Mouse (Mus musculus): ENCODE data around the gene Emsy.

Gene Emsy

GRCm38 (mm10) chr7:98678441-98678840 lies 21.9 kb upstream of the Emsy start:
- no peak for TF ChIP-seq GATA4 (IDR thresholded peaks at IDR 0.05; ENCODE audit: insufficient replicate concordance, low read length)

- no peak for TF ChIP-seq GATA4 (IDR thresholded peaks at IDR 0.05; ENCODE audit: insufficient replicate concordance, low read length)
Observed at GRCm38 (mm10) chr7:98677511-98677910, 20.9 kb upstream of the Emsy start.

- no peak for TF ChIP-seq GATA4 (IDR thresholded peaks at IDR 0.05; ENCODE audit: insufficient replicate concordance, low read length)
Observed at GRCm38 (mm10) chr7:98674344-98674743, 17.8 kb upstream of the Emsy start.

DNA sequence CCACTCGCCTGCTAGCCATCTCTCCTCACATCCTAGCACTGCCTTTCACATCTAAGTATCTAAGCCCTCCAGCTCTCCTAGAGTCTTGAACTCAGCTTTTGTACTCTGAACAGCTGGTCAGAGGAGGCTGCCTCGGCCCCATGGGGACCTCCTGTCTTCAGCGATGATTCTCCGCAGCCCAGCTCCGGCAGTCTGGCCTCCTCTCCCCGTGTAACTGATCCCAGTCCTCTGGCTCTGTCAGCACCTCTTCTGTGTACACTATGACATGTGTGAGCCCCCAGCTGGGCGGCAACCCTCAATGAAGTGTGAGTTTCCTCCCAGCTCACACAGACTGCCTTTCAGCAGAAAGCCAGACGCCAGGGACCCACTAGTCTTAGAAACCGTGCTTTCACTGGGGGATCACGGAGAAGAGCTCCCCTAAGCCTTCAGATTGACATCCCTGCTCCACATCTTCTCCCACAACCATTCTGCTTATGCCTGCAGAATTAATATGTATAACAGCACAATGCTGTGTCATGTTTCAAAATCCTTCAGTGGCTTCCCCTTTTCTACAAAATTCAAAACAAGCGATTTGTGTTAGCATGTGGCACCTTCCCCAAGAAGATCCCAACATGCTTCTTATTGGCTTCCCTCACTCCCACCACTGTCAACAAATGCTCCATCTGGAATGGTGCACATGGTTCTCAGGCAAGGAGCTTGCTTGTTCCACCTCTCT lies 15.8 kb upstream of the Emsy start:
- TF ChIP-seq GATA4 (IDR thresholded peaks at IDR 0.05; ENCODE audit: insufficient replicate concordance, low read length) = no peak

DNA sequence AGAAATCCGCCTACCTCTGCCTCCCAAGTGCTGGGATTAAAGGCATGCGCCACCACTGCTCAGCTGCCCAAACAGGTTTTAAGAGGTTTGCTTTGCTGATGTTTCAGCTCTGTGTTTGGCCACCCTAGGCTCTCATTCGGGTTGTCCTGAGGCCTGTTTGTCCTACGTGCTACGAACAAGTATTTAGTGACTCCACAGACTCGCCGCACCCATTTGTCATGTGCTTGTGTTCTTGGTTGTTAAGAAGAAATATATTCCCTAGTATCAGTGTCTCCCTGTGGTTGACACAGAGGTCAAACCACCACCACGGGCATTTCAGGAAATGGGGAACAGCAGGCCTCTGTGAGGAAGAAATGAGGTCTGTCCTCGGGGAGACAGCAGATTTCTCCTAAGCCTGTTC lies 14.8 kb upstream of the Emsy start:
- no peak for TF ChIP-seq GATA4 (IDR thresholded peaks at IDR 0.05; ENCODE audit: insufficient replicate concordance, low read length)

DNA sequence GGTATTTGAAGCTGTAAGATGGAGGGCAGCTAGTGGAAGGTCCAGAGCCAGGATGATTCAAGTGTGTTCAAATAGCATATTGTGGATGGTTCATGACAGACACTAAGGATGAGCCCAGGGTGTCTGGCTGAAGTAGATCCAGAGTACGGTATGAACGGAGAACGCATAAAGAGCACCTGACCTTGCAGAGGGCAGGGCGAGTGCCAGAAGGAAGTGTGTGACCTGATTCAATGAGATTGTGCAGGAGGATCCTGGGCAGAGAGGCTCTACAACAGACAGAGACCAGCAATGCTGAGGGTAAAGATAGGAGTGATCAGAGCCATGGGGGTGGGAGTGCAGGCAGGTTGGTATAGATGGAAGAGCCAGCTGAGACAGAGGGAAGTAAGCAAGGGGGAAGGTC lies 14.2 kb upstream of the Emsy start:
- TF ChIP-seq GATA4 (IDR thresholded peaks at IDR 0.05; ENCODE audit: insufficient replicate concordance, low read length) = no peak

- no peak for TF ChIP-seq GATA4 (IDR thresholded peaks at IDR 0.05; ENCODE audit: insufficient replicate concordance, low read length)
Observed at GRCm38 (mm10) chr7:98667956-98668746, 11.6 kb upstream of the Emsy start.

- TF ChIP-seq GATA4 (IDR thresholded peaks at IDR 0.05; ENCODE audit: insufficient replicate concordance, low read length) = no peak
Observed at GRCm38 (mm10) chr7:98665726-98666125, 9.1 kb upstream of the Emsy start.

GRCm38 (mm10) chr7:98665166-98665565 lies 8.6 kb upstream of the Emsy start:
- TF ChIP-seq GATA4 (IDR thresholded peaks at IDR 0.05; ENCODE audit: insufficient replicate concordance, low read length) = no peak

- no peak for TF ChIP-seq GATA4 (IDR thresholded peaks at IDR 0.05; ENCODE audit: insufficient replicate concordance, low read length)
Observed at GRCm38 (mm10) chr7:98655681-98656530, 677 bp downstream of the Emsy start.

DNA sequence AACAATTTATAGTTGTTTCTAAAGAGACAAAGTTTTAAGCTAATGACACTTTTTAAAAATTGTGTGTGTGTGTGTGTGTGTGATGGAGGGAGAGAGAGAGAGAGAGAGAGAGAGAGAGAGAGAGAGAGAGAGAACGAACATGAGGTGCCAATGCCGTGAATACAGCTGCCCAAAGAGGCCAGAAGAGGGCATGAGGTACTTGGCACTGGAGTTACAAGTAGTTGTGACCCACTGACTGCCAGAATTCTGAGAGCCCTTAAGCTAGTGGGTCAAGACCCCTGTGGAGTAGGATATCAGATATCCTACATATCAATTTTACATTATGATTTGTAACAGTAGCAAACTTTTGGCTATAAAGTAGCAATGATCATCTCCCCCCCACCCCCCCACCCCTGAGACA lies 4.9 kb downstream of the Emsy start:
- TF ChIP-seq GATA4 (IDR thresholded peaks at IDR 0.05; ENCODE audit: insufficient replicate concordance, low read length) = no peak

- no peak for TF ChIP-seq GATA4 (IDR thresholded peaks at IDR 0.05; ENCODE audit: insufficient replicate concordance, low read length)
Observed at GRCm38 (mm10) chr7:98644238-98644637, 12.3 kb downstream of the Emsy start.

DNA sequence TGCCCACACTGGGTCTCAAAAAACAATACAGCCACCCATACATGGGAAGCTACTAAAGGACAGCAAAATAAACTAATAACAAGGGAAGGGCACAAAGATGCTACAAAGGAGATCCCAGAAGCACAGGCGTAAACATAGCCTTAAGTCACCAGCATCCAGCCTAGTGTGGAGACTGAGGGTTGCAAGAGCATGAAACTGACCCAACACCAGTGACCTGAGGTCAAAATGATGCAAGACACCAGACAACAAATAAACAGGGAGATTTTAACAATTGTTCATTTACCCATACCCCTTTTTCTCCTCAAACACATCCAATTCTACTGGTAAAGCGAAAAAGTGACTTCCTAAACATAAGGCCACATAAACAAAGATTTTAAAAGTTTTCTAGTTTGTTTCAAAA lies 20.0 kb downstream of the Emsy start:
- no peak for TF ChIP-seq GATA4 (IDR thresholded peaks at IDR 0.05; ENCODE audit: insufficient replicate concordance, low read length)

DNA sequence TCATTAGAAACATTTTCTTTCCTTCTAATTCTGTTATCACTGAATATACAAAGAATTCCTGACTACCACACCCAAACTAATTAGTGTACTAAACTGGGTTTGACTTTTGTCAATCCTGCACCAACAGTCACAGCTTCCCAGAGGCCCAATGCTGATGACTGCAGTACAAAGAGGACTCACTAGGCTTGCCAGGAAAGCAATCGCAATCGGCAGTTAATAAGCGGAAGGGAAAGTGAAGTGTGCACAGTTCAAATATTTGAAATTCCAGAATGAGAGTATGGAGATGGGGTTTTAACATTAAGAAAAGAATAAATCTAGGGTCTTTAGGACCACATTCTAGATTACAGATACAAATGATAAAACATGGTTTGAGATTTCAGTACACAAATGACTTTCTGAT lies 23.6 kb downstream of the Emsy start:
- no peak for TF ChIP-seq GATA4 (IDR thresholded peaks at IDR 0.05; ENCODE audit: insufficient replicate concordance, low read length)

- no peak for TF ChIP-seq GATA4 (IDR thresholded peaks at IDR 0.05; ENCODE audit: insufficient replicate concordance, low read length)
Observed at GRCm38 (mm10) chr7:98629947-98630346, 26.6 kb downstream of the Emsy start.

DNA sequence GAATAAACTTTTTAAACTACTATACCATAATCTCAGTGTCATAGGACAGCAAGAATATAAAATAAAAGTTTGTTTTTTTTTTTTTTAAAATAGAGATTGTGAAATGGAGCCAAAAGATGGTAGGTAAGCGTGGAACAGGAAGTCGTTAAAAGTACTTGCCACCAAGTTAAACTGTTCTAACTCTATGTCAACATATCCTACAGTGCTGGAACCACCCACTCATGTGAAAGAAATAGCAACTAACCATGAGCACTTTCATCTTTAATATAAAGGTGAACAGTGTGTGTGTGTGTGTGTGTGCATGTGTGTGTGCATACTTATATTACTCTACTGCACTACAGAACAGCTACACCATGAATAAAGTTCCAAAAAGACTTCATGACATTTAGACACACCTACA lies 38.8 kb downstream of the Emsy start:
- TF ChIP-seq GATA4 (IDR thresholded peaks at IDR 0.05; ENCODE audit: insufficient replicate concordance, low read length) = no peak

All from liver, adult (tissue).